Mouse (Mus musculus): ENCODE measurements around the gene St6galnac3.

DNA sequence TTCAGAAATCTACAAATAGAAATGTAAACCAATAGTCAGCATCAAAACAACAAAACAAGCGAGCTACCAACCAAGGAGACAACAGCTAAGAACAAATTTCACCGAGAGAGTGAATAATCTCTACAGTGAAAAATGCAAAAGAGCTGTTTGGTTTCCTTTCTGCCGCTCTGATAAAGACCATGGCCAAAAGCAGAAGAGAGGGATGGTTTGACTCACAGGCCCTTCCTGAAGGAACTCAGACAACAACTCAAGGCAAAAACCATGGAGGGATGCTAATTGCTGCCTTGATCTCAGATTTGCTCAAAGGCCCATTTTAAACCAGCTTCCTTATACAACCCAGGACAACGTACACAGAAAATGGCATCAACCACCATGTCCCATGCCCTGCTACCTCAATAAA lies 437.4 kb downstream of the St6galnac3 start:
- TF ChIP-seq POLR2A (IDR thresholded peaks at IDR 0.05; ENCODE audit: low read depth, low read length) (no peak), CTCF (conservative IDR thresholded peaks at IDR 0.05; ENCODE audit: insufficient read depth, insufficient read length, low read depth, low read length) (no peak)
